Mouse (Mus musculus) heart, postnatal 0 days (tissue): ENCODE measurements around the gene Commd8.

ENCODE experiments used
- CTCF ChIP-seq: IDR thresholded peaks from 2 replicates; pipeline ENCODE4 v1.5.1; 2016; ENCODE audit warnings: antibody characterized with exemption, control low read depth, low read depth
- EP300 ChIP-seq: IDR thresholded peaks from 2 replicates; pipeline ENCODE4 v1.6.1; 2016; ENCODE audit warnings: antibody characterized with exemption, low read depth

DNA sequence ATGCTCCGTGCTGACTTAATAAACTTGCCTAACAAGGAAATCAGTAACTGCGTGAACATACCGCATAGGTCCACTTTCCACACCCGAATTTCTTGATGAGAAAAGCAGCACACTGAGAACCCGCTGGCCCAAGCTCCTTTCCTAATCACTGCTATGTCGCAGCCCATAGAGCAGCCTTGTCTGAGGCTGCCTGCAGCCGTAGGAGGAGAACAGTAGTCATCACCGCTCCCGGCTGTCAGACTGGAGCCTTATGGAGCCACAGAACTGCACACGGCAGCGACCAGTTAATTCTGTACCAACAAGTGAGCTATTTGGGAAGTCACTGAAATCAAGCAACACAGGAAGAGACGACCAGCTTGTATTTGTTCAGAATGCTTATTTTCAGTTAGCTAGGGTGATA, 9.3 kb downstream of the Commd8 start:
- no peak for TF ChIP-seq CTCF
- no peak for TF ChIP-seq EP300
